Mouse (Mus musculus): ENCODE measurements around the gene Etfb. TPM values are rescaled to one million over a fixed set of nuclear protein-coding genes. Genes with fewer than 3 reads are reported as not detected.

Gene Etfb
- total and polyA plus RNA-seq, 3 experiments, result 147 to 201 (median 201) TPM

GRCm38 (mm10) chr7:43453599-43454355 lies 9.9 kb downstream of the Etfb start:
- dilution Hi-C loops (cut with MboI; ENCODE audit: extremely low pct_ligation_motif_present, extremely low pct_unique_long_range_greater_than_20kb, low sequenced_read_pairs), result no loop called here
- in situ Hi-C loops (cut with MboI; ENCODE audit: low pct_ligation_motif_present, low pct_unique_long_range_greater_than_20kb, low sequenced_read_pairs), result no loop called here
- Histone ChIP-seq H3K36me3 (replicated peaks in 1 of 2; ENCODE audit: control insufficient read depth in 1 of 2, insufficient read depth in 1 of 2, low read length in 1 of 2) (peaks cover 50 to 81% of the 10 kb centered on the region in 2 experiments), H3K9me3 (replicated peaks; ENCODE audit: low read length) (no peaks in the 10 kb centered on the region), H3K9ac (ENCODE audit: insufficient read depth, low read depth) (no peak overlapping the region), H3K4me1 (ENCODE audit: control insufficient read depth in 1 of 2, insufficient read depth in 2 of 2) (peaks cover 4 to 22% of the 10 kb centered on the region in 2 experiments; a peak in 3 of 4 replicates), H3K27ac (ENCODE audit: insufficient read depth, low read depth) (no peak overlapping the region), H3K4me3 (replicated peaks in 1 of 3; ENCODE audit: low read depth in 2 of 3, low read length in 2 of 3, poor library complexity in 1 of 3) (no peak overlapping the region), H3K4me2 (ENCODE audit: insufficient read depth, low read depth, poor library complexity, severe bottlenecking) (no peak overlapping the region), H3K79me2 (replicated peaks; ENCODE audit: control insufficient read depth, extremely low read depth, insufficient read depth, poor library complexity, severe bottlenecking) (no peaks in the 10 kb centered on the region), H3K27me3 (replicated peaks) (no peaks in the 10 kb centered on the region)
- TF ChIP-seq E2F4 (IDR thresholded peaks at IDR 0.05; ENCODE audit: insufficient replicate concordance, low read depth, low read length), result no peak
- TF ChIP-seq KAT2A (IDR thresholded peaks at IDR 0.05; ENCODE audit: insufficient replicate concordance, low read length), result no peak
- no peak for TF ChIP-seq CHD2 (IDR thresholded peaks at IDR 0.05; ENCODE audit: low read length)
- TF ChIP-seq ZKSCAN1 (IDR thresholded peaks at IDR 0.05; ENCODE audit: borderline replicate concordance, low read depth, low read length), result no peak
- TF ChIP-seq MXI1 (IDR thresholded peaks at IDR 0.05; ENCODE audit: low read depth, low read length), result no peak
- no peak for TF ChIP-seq MYC (IDR thresholded peaks at IDR 0.05; ENCODE audit: low read depth, low read length)
- TF ChIP-seq SIN3A (IDR thresholded peaks at IDR 0.05; ENCODE audit: low read length), result no peak
- DNase-seq (ENCODE audit: extremely low read depth), result no peak

GRCm38 (mm10) chr7:43454371-43454770 lies 10.5 kb downstream of the Etfb start:
- H3K4me2 ChIP-seq (ENCODE audit: insufficient read depth, low read depth, poor library complexity, severe bottlenecking), result no peak overlapping the region
- DNase-seq (ENCODE audit: extremely low read depth), result no peak
- peaks cover 3 to 16% of the 10 kb centered on the region in 2 experiments; a peak in 3 of 4 replicates for H3K4me1 ChIP-seq (ENCODE audit: control insufficient read depth in 1 of 2, insufficient read depth in 2 of 2)
- H3K9me3 ChIP-seq (replicated peaks; ENCODE audit: low read length), result no peaks in the 10 kb centered on the region
- no peaks in the 10 kb centered on the region for H3K27me3 ChIP-seq (replicated peaks)
- no peak overlapping the region for H3K9ac ChIP-seq (ENCODE audit: insufficient read depth, low read depth)
- H3K4me3 ChIP-seq (replicated peaks in 1 of 3; ENCODE audit: low read depth in 2 of 3, low read length in 2 of 3, poor library complexity in 1 of 3), result no peak overlapping the region
- no peaks in the 10 kb centered on the region for H3K79me2 ChIP-seq (replicated peaks; ENCODE audit: control insufficient read depth, extremely low read depth, insufficient read depth, poor library complexity, severe bottlenecking)
- TF ChIP-seq CTCF (conservative IDR thresholded peaks at IDR 0.05 in 1 of 2, IDR thresholded peaks at IDR 0.05 in 1 of 2; ENCODE audit: low read depth in 2 of 2, low read length in 2 of 2) (no peak), ZC3H11A (IDR thresholded peaks at IDR 0.05; ENCODE audit: low read depth, low read length) (no peak), MEF2A (IDR thresholded peaks at IDR 0.05; ENCODE audit: borderline replicate concordance, low read depth, low read length) (no peak), ZMIZ1 (IDR thresholded peaks at IDR 0.05; ENCODE audit: low read depth, low read length) (no peak), ETS1 (conservative IDR thresholded peaks at IDR 0.05; ENCODE audit: low read depth, low read length) (no peak), NELFE (IDR thresholded peaks at IDR 0.05; ENCODE audit: low read depth, low read length) (no peak), SIN3A (IDR thresholded peaks at IDR 0.05; ENCODE audit: low read length) (no peak), MAFK (IDR thresholded peaks at IDR 0.05; ENCODE audit: insufficient replicate concordance, low read length) (no peak), ELF1 (IDR thresholded peaks at IDR 0.05; ENCODE audit: low read depth, low read length) (no peak), PAX5 (IDR thresholded peaks at IDR 0.05; ENCODE audit: low read length) (no peak), USF1 (IDR thresholded peaks at IDR 0.05; ENCODE audit: low read depth, low read length) (no peak), SMC3 (IDR thresholded peaks at IDR 0.05; ENCODE audit: low read depth, low read length) (no peak), MAX (IDR thresholded peaks at IDR 0.05; ENCODE audit: low read length) (no peak), MAZ (IDR thresholded peaks at IDR 0.05; ENCODE audit: low read depth, low read length) (no peak), USF2 (conservative IDR thresholded peaks at IDR 0.05; ENCODE audit: low read depth, low read length) (no peak)
- dilution Hi-C loops (cut with MboI; ENCODE audit: extremely low pct_ligation_motif_present, extremely low pct_unique_long_range_greater_than_20kb, low sequenced_read_pairs), result no loop called here
- H3K36me3 ChIP-seq (replicated peaks in 1 of 2; ENCODE audit: control insufficient read depth in 1 of 2, insufficient read depth in 1 of 2, low read length in 1 of 2), result peaks cover 50 to 79% of the 10 kb centered on the region in 2 experiments
- in situ Hi-C loops (cut with MboI; ENCODE audit: low pct_ligation_motif_present, low pct_unique_long_range_greater_than_20kb, low sequenced_read_pairs), result no loop called here
- H3K27ac ChIP-seq (ENCODE audit: insufficient read depth, low read depth), result no peak overlapping the region

Measured in CH12.LX (cell line).